Mouse (Mus musculus) layer of hippocampus, adult 2 months (tissue): ENCODE data around the gene Zfpm1. TPM values are rescaled to one million over a fixed set of nuclear protein-coding genes. Genes with fewer than 3 reads are reported as not detected.
A peak's percentile ranks its signal among the peaks of the same experiment; 100 is the strongest.

ENCODE experiments used
- DNase-seq, 2 experiments: peaks; one replicate each; pipeline ENCODE4 v3.0.0; 2022; ENCODE audit warnings: low spot score in 2 of 2
- H3K27ac ChIP-seq: fragments of 200-600 bp; 2 replicates; pipeline ENCODE4 v1.8.1; 2022
- H3K4me3 ChIP-seq: fragments of 200-600 bp; 2 replicates; pipeline ENCODE4 v1.8.1; 2022; ENCODE audit warnings: mild to moderate bottlenecking
- CTCF ChIP-seq: fragments of 200-600 bp; conservative IDR thresholded peaks from 2 replicates; pipeline ENCODE4 v1.8.1; 2022; ENCODE audit warnings: antibody characterized with exemption, mild to moderate bottlenecking, moderate library complexity
- total RNA-seq, 2 experiments: library from RNA; stranded (reverse); gene quantifications; 2 replicates each; pipeline ENCODE4 v1.2.3; 2021

Gene Zfpm1
- total RNA-seq, 2 experiments from 2014 or later: 45.1 to 45.6 TPM

DNA sequence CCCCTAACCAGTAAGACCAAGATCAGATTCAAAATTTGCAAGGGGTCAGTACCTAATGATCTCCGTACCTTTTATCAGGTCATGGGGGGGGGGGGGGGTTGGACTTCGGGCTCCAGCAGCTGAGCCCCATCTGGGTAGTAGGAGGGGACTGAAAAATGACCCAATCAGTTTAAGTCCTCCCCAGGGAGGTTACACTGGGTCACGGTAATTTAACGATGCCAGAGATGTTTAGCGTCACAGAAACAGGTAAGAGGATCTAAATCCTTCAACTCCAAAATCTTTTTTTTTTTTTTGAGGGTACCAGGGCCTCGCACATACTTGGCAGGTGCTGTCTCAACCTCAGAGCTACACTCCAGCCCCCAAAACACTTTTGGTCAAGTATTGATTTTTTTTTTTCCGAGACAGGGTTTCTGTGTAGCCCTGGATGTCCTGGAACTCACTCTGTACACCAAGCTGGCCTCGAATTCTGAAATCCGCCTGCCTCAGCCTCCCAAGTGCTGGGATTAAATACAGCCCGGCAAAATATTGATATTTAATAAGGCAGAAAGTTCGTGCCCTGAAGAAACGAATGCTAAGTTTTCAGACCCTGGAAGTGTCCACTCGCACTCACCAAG is 93.9 kb downstream of the Zfpm1 start:
- Histone ChIP-seq H3K27ac (peak overlapping the region; percentile 72), H3K4me3 (peak overlapping the region; percentile 91)
- TF ChIP-seq CTCF: no peak
- no peak for DNase-seq

DNA sequence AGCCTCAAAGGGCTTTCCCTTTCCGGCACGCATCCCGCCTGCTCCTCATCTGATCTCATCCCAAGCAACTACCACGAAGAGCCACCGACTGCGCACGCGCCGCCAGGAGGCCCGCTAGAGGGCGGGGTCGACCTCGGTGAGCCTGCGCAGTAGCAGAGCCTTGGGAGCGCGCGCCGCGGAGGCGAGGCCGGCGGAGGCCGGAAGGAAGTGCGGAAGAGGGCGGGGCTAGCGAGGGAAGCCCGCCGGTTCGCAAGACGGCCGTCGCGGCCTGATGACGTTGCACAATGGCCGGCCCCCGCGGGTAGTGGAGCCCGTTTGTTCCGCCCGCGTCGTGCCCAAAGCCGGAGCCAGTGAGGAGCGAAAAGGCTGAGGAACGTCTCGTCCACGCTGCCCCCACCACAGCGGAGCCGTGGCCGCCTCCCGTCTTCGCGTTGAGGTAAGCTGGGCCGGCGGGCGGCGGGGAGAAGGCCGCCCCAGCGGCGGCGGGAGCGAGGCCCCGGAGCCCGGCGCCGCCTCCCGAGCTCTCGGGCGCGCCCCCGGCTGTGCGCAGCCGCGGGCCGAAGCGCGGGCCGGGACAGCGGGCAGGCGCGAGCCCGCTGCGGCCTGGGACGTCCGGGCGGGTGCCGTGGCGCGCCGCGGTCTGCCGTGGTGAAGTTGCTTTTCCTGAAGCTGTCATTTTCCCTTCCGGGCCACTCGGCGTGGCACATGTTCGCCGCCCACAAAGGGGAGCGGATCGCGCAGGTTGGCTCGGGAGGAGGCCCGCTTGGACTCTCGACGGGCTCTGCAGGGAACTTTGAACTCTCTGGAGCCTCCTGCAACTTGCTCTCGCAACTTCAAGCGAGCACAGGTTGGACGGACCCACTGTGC is 94.7 kb downstream of the Zfpm1 start, which contains the start of gene Zc3h18:
TSS of gene Zc3h18 (plus strand) at position 245 of the 867 bp plus-strand sequence.
- Histone ChIP-seq H3K4me3 (peak within 1 kb of the TSS; percentile 91), H3K27ac (peak within 1 kb of the TSS; percentile 93)
- peak; percentile 99 to 100 for DNase-seq
- peak; percentile 69 for TF ChIP-seq CTCF

DNA sequence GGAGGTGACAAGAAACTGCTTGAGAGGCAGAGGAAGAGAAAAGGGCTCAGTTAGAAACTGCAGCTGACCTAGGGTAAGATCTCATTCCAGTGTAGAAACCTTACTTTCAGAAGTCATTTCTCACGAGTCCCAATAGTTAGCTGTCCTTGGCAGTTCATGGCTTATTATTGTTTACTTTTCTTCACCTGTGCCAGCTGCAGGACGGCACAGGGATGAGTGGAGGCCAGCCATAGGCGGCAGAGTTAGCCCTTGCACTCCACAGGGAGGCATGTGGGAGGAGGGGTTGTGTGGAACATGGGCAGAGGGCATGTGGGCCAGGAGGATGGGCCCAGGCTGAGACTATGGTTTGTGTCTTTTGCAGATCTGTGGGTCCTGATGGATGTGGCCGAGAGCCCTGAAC is 101.1 kb downstream of the Zfpm1 start:
- H3K27ac ChIP-seq: no peak overlapping the region
- H3K4me3 ChIP-seq: no peak overlapping the region
- no peak for TF ChIP-seq CTCF

More for the DNA sequence above, 101.1 kb downstream of the Zfpm1 start:
- DNase-seq: no peak

Other genes starting within 250 kb of the Zfpm1 start
- gene Trhr2, start 78.6 kb downstream of the Zfpm1 start, total RNA-seq: under 1 TPM; 0.79 to 0.82 TPM
- 10 to 100 TPM; 39.2 to 40.2 TPM for gene Zc3h18, start 94.5 kb downstream of the Zfpm1 start, total RNA-seq
- gene Il17c, start 139.9 kb downstream of the Zfpm1 start, total RNA-seq: not detected
- gene Cyba, start 150.8 kb downstream of the Zfpm1 start, total RNA-seq: 10 to 100 TPM in 1 of 2 experiments, 1 to 10 TPM in 1; 10.0 to 10.7 TPM
- 10 to 100 TPM; 16.7 to 17.6 TPM for gene Mvd, start 161.3 kb downstream of the Zfpm1 start, total RNA-seq
- gene Snai3, start 178.6 kb downstream of the Zfpm1 start, total RNA-seq: not detected
- 10 to 100 TPM; 32.7 to 39.5 TPM for gene Rnf166, start 193.9 kb downstream of the Zfpm1 start, total RNA-seq
- 10 to 100 TPM; 22.8 to 23.7 TPM for gene Ctu2, start 194.0 kb downstream of the Zfpm1 start, total RNA-seq